Mouse (Mus musculus): Measurements from ENCODE around the gene Trim47. TPM values are rescaled to one million over a fixed set of nuclear protein-coding genes. Genes with fewer than 3 reads are reported as not detected.

The Trim47 gene
- polyA plus RNA-seq, 2 experiments, result 25.1 to 25.5 TPM

DNA sequence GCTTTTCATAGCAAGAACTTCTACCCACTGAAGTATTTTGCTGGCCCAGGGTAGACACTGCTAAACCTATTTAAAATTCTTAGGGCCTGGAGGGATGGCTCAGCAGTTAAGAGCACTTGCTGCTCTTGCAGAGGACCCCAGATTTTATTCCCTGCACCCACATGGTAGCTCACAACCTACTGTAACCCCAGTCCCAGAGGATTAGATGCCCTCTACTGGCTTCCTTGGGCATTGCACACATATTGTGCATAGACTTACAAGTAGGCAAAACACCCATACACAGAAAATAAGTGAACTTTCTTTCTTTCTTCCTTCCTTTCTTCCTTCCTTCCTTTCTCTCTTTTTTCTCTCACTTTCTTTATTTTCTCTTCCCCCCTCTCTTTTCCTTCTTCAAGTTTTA is 9.2 kb downstream of the Trim47 start:
- Histone ChIP-seq H3K27ac (replicated peaks; ENCODE audit: low read depth, low read length) (peak overlapping the region; percentile 39; the same call in 1 of the 2 replicates), H3K27me3 (ENCODE audit: control insufficient read depth, insufficient read depth, low read length) (no peaks in the 10 kb centered on the region), H3K4me1 (ENCODE audit: control insufficient read depth, insufficient read depth, low read length) (no peaks in the 10 kb centered on the region), H3K9ac (ENCODE audit: low read depth, low read length, severe bottlenecking) (no peak overlapping the region), H3K4me3 (replicated peaks; ENCODE audit: low read length) (no peak overlapping the region), H3K4me2 (replicated peaks; ENCODE audit: low read depth, low read length, severe bottlenecking) (no peak overlapping the region), H3K9me3 (ENCODE audit: control insufficient read depth, low read length) (no peaks in the 10 kb centered on the region), H3K36me3 (ENCODE audit: control insufficient read depth, insufficient read depth, low read length) (no peaks in the 10 kb centered on the region)
- no peak for TF ChIP-seq POLR2A (IDR thresholded peaks at IDR 0.05; ENCODE audit: borderline replicate concordance, extremely low read depth, insufficient read depth, insufficient read length)
- ATAC-seq (ENCODE audit: low FRiP score, low read depth) (no peak), DNase-seq (ENCODE audit: low spot score) (no peak)

DNA sequence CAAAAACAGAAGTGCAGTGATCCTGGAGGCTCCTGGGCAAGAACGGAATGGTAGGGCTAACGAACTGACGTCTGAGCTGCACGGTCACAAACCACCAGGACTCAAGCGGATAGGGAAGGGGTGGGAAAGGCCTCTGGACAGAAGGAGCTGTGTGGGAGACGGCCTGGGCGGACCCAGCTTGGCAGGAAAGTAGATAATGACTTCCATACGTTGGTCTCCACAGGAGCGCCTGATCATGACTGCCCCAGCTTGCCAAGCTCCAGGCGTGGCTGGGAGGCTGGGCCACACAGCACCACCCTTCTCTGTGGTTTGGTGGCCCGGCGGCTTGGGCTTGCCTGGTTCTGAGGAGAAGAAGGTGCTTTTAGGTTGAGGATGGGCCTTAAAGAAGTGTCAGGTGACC is 9.8 kb downstream of the Trim47 start:
- no peak overlapping the region for H3K4me2 ChIP-seq (replicated peaks; ENCODE audit: low read depth, low read length, severe bottlenecking)
- WGBS, result 31% methylated on average over 12 of the region's 12 CpGs
- peak overlapping the region; percentile 39; the same call in 1 of the 2 replicates for H3K27ac ChIP-seq (replicated peaks; ENCODE audit: low read depth, low read length)
- H3K9ac ChIP-seq (ENCODE audit: low read depth, low read length, severe bottlenecking), result no peak overlapping the region
- H3K4me1 ChIP-seq (ENCODE audit: control insufficient read depth, insufficient read depth, low read length), result no peaks in the 10 kb centered on the region
- ATAC-seq (ENCODE audit: low FRiP score, low read depth) (0 out of 2 replicates have a peak, but pooled peaks have one; percentile 70), DNase-seq (ENCODE audit: low spot score) (no peak)
- TF ChIP-seq POLR2A (IDR thresholded peaks at IDR 0.05; ENCODE audit: borderline replicate concordance, extremely low read depth, insufficient read depth, insufficient read length), result no peak
- H3K36me3 ChIP-seq (ENCODE audit: control insufficient read depth, insufficient read depth, low read length), result no peaks in the 10 kb centered on the region
- no peaks in the 10 kb centered on the region for H3K9me3 ChIP-seq (ENCODE audit: control insufficient read depth, low read length)
- H3K4me3 ChIP-seq (replicated peaks; ENCODE audit: low read length), result no peak overlapping the region
- H3K27me3 ChIP-seq (ENCODE audit: control insufficient read depth, insufficient read depth, low read length), result no peaks in the 10 kb centered on the region

- no peak overlapping the region for H3K4me3 ChIP-seq (replicated peaks; ENCODE audit: low read length)
- H3K27ac ChIP-seq (replicated peaks; ENCODE audit: low read depth, low read length), result no peak overlapping the region
- ATAC-seq (ENCODE audit: low FRiP score, low read depth) (no peak), DNase-seq (ENCODE audit: low spot score) (no peak)
- H3K9ac ChIP-seq (ENCODE audit: low read depth, low read length, severe bottlenecking), result no peak overlapping the region
- peaks cover 46% of the 10 kb centered on the region for H3K27me3 ChIP-seq (ENCODE audit: control insufficient read depth, insufficient read depth, low read length)
- no peak overlapping the region for H3K4me2 ChIP-seq (replicated peaks; ENCODE audit: low read depth, low read length, severe bottlenecking)
- no peaks in the 10 kb centered on the region for H3K9me3 ChIP-seq (ENCODE audit: control insufficient read depth, low read length)
- 82% methylated on average over 19 of the region's 19 CpGs for WGBS
- peaks cover 22% of the 10 kb centered on the region for H3K4me1 ChIP-seq (ENCODE audit: control insufficient read depth, insufficient read depth, low read length)
- no peaks in the 10 kb centered on the region for H3K36me3 ChIP-seq (ENCODE audit: control insufficient read depth, insufficient read depth, low read length)
- TF ChIP-seq POLR2A (IDR thresholded peaks at IDR 0.05; ENCODE audit: borderline replicate concordance, extremely low read depth, insufficient read depth, insufficient read length), result no peak
Measured at GRCm38 (mm10) chr11:116111611-116112203, 15.3 kb downstream of the Trim47 start.

DNA sequence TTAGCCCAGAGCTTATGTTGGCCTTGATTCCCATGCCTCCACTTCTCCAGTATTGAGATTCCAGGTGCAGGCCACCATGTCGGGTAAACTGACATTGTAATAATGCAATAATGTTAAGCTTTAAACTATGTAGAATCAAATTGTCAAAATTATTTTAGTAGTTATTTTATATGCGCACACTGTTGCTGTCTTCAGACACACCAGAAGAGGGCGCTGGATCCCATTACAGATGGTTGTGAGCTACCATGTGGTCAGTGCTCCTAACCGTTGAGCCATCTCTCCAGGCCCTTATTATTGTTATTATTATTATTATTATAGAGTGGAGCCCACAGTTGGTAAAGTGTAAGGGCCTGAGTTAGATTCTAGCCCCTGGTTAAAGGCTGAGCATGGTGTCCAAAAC is 15.9 kb downstream of the Trim47 start:
- WGBS, result 79% methylated on average over 4 of the region's 4 CpGs
- Histone ChIP-seq H3K9me3 (ENCODE audit: control insufficient read depth, low read length) (no peaks in the 10 kb centered on the region), H3K4me2 (replicated peaks; ENCODE audit: low read depth, low read length, severe bottlenecking) (peak overlapping the region; percentile 69; the same call in 1 of the 2 replicates), H3K27ac (replicated peaks; ENCODE audit: low read depth, low read length) (no peak overlapping the region), H3K27me3 (ENCODE audit: control insufficient read depth, insufficient read depth, low read length) (peaks cover 48% of the 10 kb centered on the region), H3K36me3 (ENCODE audit: control insufficient read depth, insufficient read depth, low read length) (no peaks in the 10 kb centered on the region), H3K4me3 (replicated peaks; ENCODE audit: low read length) (0 out of 2 replicates have a peak overlapping the region, but pooled peaks have one; percentile 52), H3K9ac (ENCODE audit: low read depth, low read length, severe bottlenecking) (no peak overlapping the region), H3K4me1 (ENCODE audit: control insufficient read depth, insufficient read depth, low read length) (peaks cover 27% of the 10 kb centered on the region)
- no peak for DNase-seq (ENCODE audit: low spot score)
- TF ChIP-seq POLR2A (IDR thresholded peaks at IDR 0.05; ENCODE audit: borderline replicate concordance, extremely low read depth, insufficient read depth, insufficient read length), result no peak
- no peak for ATAC-seq (ENCODE audit: low FRiP score, low read depth)

DNA sequence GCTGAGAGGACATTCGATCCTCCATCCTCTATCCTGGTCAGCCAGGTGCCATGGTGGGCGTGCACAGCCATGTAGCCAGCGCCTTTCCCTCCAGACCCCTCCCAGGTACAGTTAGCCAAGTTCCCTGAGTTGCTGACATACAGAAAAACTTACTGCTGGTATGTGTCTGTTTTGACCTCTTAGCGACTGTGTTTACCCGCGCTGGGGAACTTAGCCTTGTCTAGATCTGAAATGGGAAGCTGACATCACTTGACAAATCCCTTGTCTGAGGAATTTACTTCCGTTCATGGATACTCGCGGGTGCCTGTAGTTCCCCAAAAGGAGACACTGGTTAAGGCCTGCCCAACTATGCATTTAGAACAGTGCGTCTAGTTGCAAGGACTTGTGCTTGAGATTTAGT is 16.5 kb downstream of the Trim47 start:
- Histone ChIP-seq H3K36me3 (ENCODE audit: control insufficient read depth, insufficient read depth, low read length) (no peaks in the 10 kb centered on the region), H3K9me3 (ENCODE audit: control insufficient read depth, low read length) (no peaks in the 10 kb centered on the region), H3K27me3 (ENCODE audit: control insufficient read depth, insufficient read depth, low read length) (peaks cover 48% of the 10 kb centered on the region), H3K4me2 (replicated peaks; ENCODE audit: low read depth, low read length, severe bottlenecking) (peak overlapping the region; percentile 69), H3K27ac (replicated peaks; ENCODE audit: low read depth, low read length) (0 out of 2 replicates have a peak overlapping the region, but pooled peaks have one; percentile 3), H3K4me3 (replicated peaks; ENCODE audit: low read length) (peak overlapping the region; percentile 52), H3K9ac (ENCODE audit: low read depth, low read length, severe bottlenecking) (peak overlapping the region; percentile 61), H3K4me1 (ENCODE audit: control insufficient read depth, insufficient read depth, low read length) (peaks cover 28% of the 10 kb centered on the region)
- no peak for ATAC-seq (ENCODE audit: low FRiP score, low read depth)
- no peak for TF ChIP-seq POLR2A (IDR thresholded peaks at IDR 0.05; ENCODE audit: borderline replicate concordance, extremely low read depth, insufficient read depth, insufficient read length)
- DNase-seq (ENCODE audit: low spot score), result no peak
- WGBS, result 25% methylated on average over 10 of the region's 10 CpGs

Measured in limb, embryonic 14.5 days (tissue).